Mouse (Mus musculus): ENCODE data around the gene Cdc42ep5. TPM values are rescaled to one million over a fixed set of nuclear protein-coding genes. Genes with fewer than 3 reads are reported as not detected.

Gene Cdc42ep5
- polyA plus RNA-seq, 1 experiment = 9.7 TPM

GRCm38 (mm10) chr7:4124315-4124759, 40.3 kb downstream of the Cdc42ep5 start:
- TF ChIP-seq POLR2A (IDR thresholded peaks at IDR 0.05; ENCODE audit: control insufficient read depth, extremely low read depth, insufficient read depth, low read length, poor library complexity) = no peak
- no peak for TF ChIP-seq CTCF (IDR thresholded peaks at IDR 0.05; ENCODE audit: borderline replicate concordance, control insufficient read depth, extremely low read depth, insufficient read depth, low read length, poor library complexity)
- peaks cover 3% of the 10 kb centered on the region; the same call in 1 of the 2 replicates for H3K27me3 ChIP-seq (ENCODE audit: control insufficient read depth, insufficient read depth, low read length)
- H3K27ac ChIP-seq (ENCODE audit: control insufficient read depth, insufficient read depth, low read length) = no peak overlapping the region
- under 1% methylated on average over 10 of the region's 10 CpGs for WGBS
- H3K36me3 ChIP-seq (ENCODE audit: control insufficient read depth, insufficient read depth, low read length) = no peaks in the 10 kb centered on the region
- DNase-seq = peak; percentile 33
- no peak overlapping the region for H3K4me3 ChIP-seq (ENCODE audit: control insufficient read depth, insufficient read depth, low read length)
- peaks cover 6% of the 10 kb centered on the region for H3K4me1 ChIP-seq (replicated peaks; ENCODE audit: control insufficient read depth, insufficient read depth, low read length)

GRCm38 (mm10) chr7:4123732-4124131, 40.9 kb downstream of the Cdc42ep5 start:
- Histone ChIP-seq H3K4me1 (replicated peaks; ENCODE audit: control insufficient read depth, insufficient read depth, low read length) (peaks cover 6% of the 10 kb centered on the region), H3K4me3 (ENCODE audit: control insufficient read depth, insufficient read depth, low read length) (no peak overlapping the region), H3K36me3 (ENCODE audit: control insufficient read depth, insufficient read depth, low read length) (no peaks in the 10 kb centered on the region), H3K27me3 (ENCODE audit: control insufficient read depth, insufficient read depth, low read length) (peaks cover 3% of the 10 kb centered on the region; the same call in 1 of the 2 replicates), H3K27ac (ENCODE audit: control insufficient read depth, insufficient read depth, low read length) (no peak overlapping the region)
- TF ChIP-seq POLR2A (IDR thresholded peaks at IDR 0.05; ENCODE audit: control insufficient read depth, extremely low read depth, insufficient read depth, low read length, poor library complexity) (no peak), CTCF (IDR thresholded peaks at IDR 0.05; ENCODE audit: borderline replicate concordance, control insufficient read depth, extremely low read depth, insufficient read depth, low read length, poor library complexity) (no peak)
- 90% methylated on average over 1 of the region's 1 CpGs for WGBS
- DNase-seq = no peak

- no peak for DNase-seq
- Histone ChIP-seq H3K4me3 (ENCODE audit: control insufficient read depth, insufficient read depth, low read length) (no peak overlapping the region), H3K27me3 (ENCODE audit: control insufficient read depth, insufficient read depth, low read length) (peaks cover 3% of the 10 kb centered on the region; the same call in 1 of the 2 replicates), H3K27ac (ENCODE audit: control insufficient read depth, insufficient read depth, low read length) (no peak overlapping the region), H3K36me3 (ENCODE audit: control insufficient read depth, insufficient read depth, low read length) (no peaks in the 10 kb centered on the region), H3K4me1 (replicated peaks; ENCODE audit: control insufficient read depth, insufficient read depth, low read length) (peaks cover 6% of the 10 kb centered on the region)
- WGBS = 96% methylated on average over 10 of the region's 10 CpGs
- TF ChIP-seq POLR2A (IDR thresholded peaks at IDR 0.05; ENCODE audit: control insufficient read depth, extremely low read depth, insufficient read depth, low read length, poor library complexity) = no peak
- TF ChIP-seq CTCF (IDR thresholded peaks at IDR 0.05; ENCODE audit: borderline replicate concordance, control insufficient read depth, extremely low read depth, insufficient read depth, low read length, poor library complexity) = no peak
Observed at GRCm38 (mm10) chr7:4122783-4123182, 41.9 kb downstream of the Cdc42ep5 start.

GRCm38 (mm10) chr7:4122076-4122768, 42.4 kb downstream of the Cdc42ep5 start:
- Histone ChIP-seq H3K4me3 (ENCODE audit: control insufficient read depth, insufficient read depth, low read length) (no peak overlapping the region), H3K4me1 (replicated peaks; ENCODE audit: control insufficient read depth, insufficient read depth, low read length) (peaks cover 6% of the 10 kb centered on the region), H3K27me3 (ENCODE audit: control insufficient read depth, insufficient read depth, low read length) (peaks cover 3% of the 10 kb centered on the region; the same call in 1 of the 2 replicates), H3K27ac (ENCODE audit: control insufficient read depth, insufficient read depth, low read length) (no peak overlapping the region), H3K36me3 (ENCODE audit: control insufficient read depth, insufficient read depth, low read length) (no peaks in the 10 kb centered on the region)
- 72% methylated on average over 11 of the region's 11 CpGs for WGBS
- TF ChIP-seq CTCF (IDR thresholded peaks at IDR 0.05; ENCODE audit: borderline replicate concordance, control insufficient read depth, extremely low read depth, insufficient read depth, low read length, poor library complexity) = no peak
- TF ChIP-seq POLR2A (IDR thresholded peaks at IDR 0.05; ENCODE audit: control insufficient read depth, extremely low read depth, insufficient read depth, low read length, poor library complexity) = no peak
- no peak for DNase-seq

- H3K36me3 ChIP-seq (ENCODE audit: control insufficient read depth, insufficient read depth, low read length) = no peaks in the 10 kb centered on the region
- H3K4me1 ChIP-seq (replicated peaks; ENCODE audit: control insufficient read depth, insufficient read depth, low read length) = peaks cover 6% of the 10 kb centered on the region
- no peak overlapping the region for H3K4me3 ChIP-seq (ENCODE audit: control insufficient read depth, insufficient read depth, low read length)
- 52% methylated on average over 19 of the region's 19 CpGs for WGBS
- H3K27ac ChIP-seq (ENCODE audit: control insufficient read depth, insufficient read depth, low read length) = no peak overlapping the region
- H3K27me3 ChIP-seq (ENCODE audit: control insufficient read depth, insufficient read depth, low read length) = peaks cover 3% of the 10 kb centered on the region; the same call in 1 of the 2 replicates
- TF ChIP-seq POLR2A (IDR thresholded peaks at IDR 0.05; ENCODE audit: control insufficient read depth, extremely low read depth, insufficient read depth, low read length, poor library complexity) = no peak
- TF ChIP-seq CTCF (IDR thresholded peaks at IDR 0.05; ENCODE audit: borderline replicate concordance, control insufficient read depth, extremely low read depth, insufficient read depth, low read length, poor library complexity) = no peak
- no peak for DNase-seq
Observed at GRCm38 (mm10) chr7:4119976-4120921, 44.4 kb downstream of the Cdc42ep5 start.

- peak; percentile 49 for DNase-seq
- Histone ChIP-seq H3K36me3 (ENCODE audit: control insufficient read depth, insufficient read depth, low read length) (no peaks in the 10 kb centered on the region), H3K4me1 (replicated peaks; ENCODE audit: control insufficient read depth, insufficient read depth, low read length) (peaks cover 3% of the 10 kb centered on the region), H3K27me3 (ENCODE audit: control insufficient read depth, insufficient read depth, low read length) (peaks cover 3% of the 10 kb centered on the region; the same call in 1 of the 2 replicates), H3K4me3 (ENCODE audit: control insufficient read depth, insufficient read depth, low read length) (no peak within 1 kb of the TSS), H3K27ac (ENCODE audit: control insufficient read depth, insufficient read depth, low read length) (no peak within 1 kb of the TSS)
- TF ChIP-seq CTCF (IDR thresholded peaks at IDR 0.05; ENCODE audit: borderline replicate concordance, control insufficient read depth, extremely low read depth, insufficient read depth, low read length, poor library complexity) (peak; percentile 89), POLR2A (IDR thresholded peaks at IDR 0.05; ENCODE audit: control insufficient read depth, extremely low read depth, insufficient read depth, low read length, poor library complexity) (no peak)
- WGBS = 4% methylated on average over 37 of the region's 37 CpGs
Observed at GRCm38 (mm10) chr7:4119344-4119902, 45.2 kb downstream of the Cdc42ep5 start, which contains the start of gene Ttyh1. Gene Ttyh1, plus strand, starts transcription at chr7:4119408.
